Mouse (Mus musculus) hindbrain, embryonic 11.5 days (tissue): ENCODE measurements at regions not wholly inside any gene's neighbourhood (a gene's known extent, or its start where the extent isn't known, plus 50 kb on each side); places are given as distances from the start of the nearest gene placed in this dataset.
A peak's percentile ranks its signal among the peaks of the same experiment; 100 is the strongest.

Source experiments
- ATAC-seq: fragments of 200-750 bp; cut with Nextera tagmentation; 2 replicates; pipeline ENCODE4 v1.8.0; 2017; ENCODE audit warnings: mild to moderate bottlenecking, moderate TSS enrichment, moderate library complexity; ENCODE audit not compliant: low FRiP score
- DNase-seq: peaks from one replicate; pipeline ENCODE4 v3.0.0-alpha.2; 2015; ENCODE audit warnings: low spot score
- H3K27ac ChIP-seq: fragments of 300-500 bp; sonication (generic); 2 replicates; pipeline ENCODE4 v1.5.1; 2014; ENCODE audit warnings: mild to moderate bottlenecking, low read depth, low read length
- H3K27me3 ChIP-seq: fragments of 300-500 bp; sonication (generic); 2 replicates; pipeline ENCODE4 v1.6.1; 2014; ENCODE audit warnings: mild to moderate bottlenecking, low read length, moderate library complexity, mixed read lengths; ENCODE audit not compliant: control insufficient read depth, insufficient read depth
- H3K36me3 ChIP-seq: fragments of 300-500 bp; sonication (generic); 2 replicates; pipeline ENCODE4 v1.6.1; 2014; ENCODE audit warnings: mild to moderate bottlenecking, low read length, moderate library complexity, mixed read lengths; ENCODE audit not compliant: control insufficient read depth, insufficient read depth
- H3K4me1 ChIP-seq: fragments of 300-500 bp; sonication (generic); replicated peaks from 2 replicates; pipeline ENCODE4 v1.6.1; 2014; ENCODE audit warnings: low read length, mixed read lengths; ENCODE audit not compliant: control insufficient read depth, insufficient read depth
- H3K4me2 ChIP-seq: fragments of 300-500 bp; sonication (generic); replicated peaks from 2 replicates; pipeline ENCODE4 v1.6.1; 2014; ENCODE audit warnings: mild to moderate bottlenecking, low read depth, low read length
- H3K4me3 ChIP-seq: fragments of 300-500 bp; sonication (generic); 2 replicates; pipeline ENCODE4 v1.5.1; 2014; ENCODE audit warnings: low read depth, low read length
- H3K9ac ChIP-seq: fragments of 300-500 bp; sonication (generic); 2 replicates; pipeline ENCODE4 v1.6.1; 2014; ENCODE audit warnings: low read depth, low read length
- H3K9me3 ChIP-seq: fragments of 300-500 bp; sonication (generic); 2 replicates; pipeline ENCODE4 v1.6.1; 2016; ENCODE audit warnings: low read length; ENCODE audit not compliant: control insufficient read depth
- WGBS: fragments of 180-500 bp; shearing (Covaris S2); extraction: QIAGEN DNeasy Blood & Tissue Kit; methylation state at CpG from one replicate; pipeline ENCODE4 v1.1.7; 2014; 5-methylcytosine and 5-hydroxymethylcytosine counted together

DNA sequence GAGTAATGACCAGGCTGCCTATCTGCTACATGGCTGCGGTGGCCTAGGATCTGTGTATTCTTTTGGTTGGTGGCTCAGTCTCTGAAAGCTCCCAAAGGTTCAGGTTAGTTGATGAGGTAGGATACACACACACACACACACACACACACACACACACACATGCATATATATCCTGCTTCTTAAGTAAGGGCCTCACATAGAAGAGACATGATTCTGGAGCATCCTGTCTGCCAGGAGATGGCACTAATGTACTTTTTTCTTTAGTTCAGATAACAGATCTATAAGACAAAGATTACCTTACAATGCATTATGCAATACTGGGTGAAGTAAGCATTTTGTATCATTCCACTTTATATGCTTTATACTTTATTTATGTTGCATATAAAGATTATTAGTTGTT is 149.8 kb downstream of the Ankrd7 start:
- H3K36me3 ChIP-seq = no peaks in the 10 kb centered on the region
- ATAC-seq (no peak; the same call in 1 of the 2 replicates), DNase-seq (peak; percentile 1)
- no peak overlapping the region for H3K9ac ChIP-seq
- no peaks in the 10 kb centered on the region for H3K4me1 ChIP-seq
- no peak overlapping the region for H3K4me3 ChIP-seq
- no peaks in the 10 kb centered on the region for H3K9me3 ChIP-seq
- H3K27ac ChIP-seq = no peak overlapping the region
- 82% methylated on average over 1 of the region's 1 CpGs for WGBS
- no peak overlapping the region for H3K4me2 ChIP-seq
- H3K27me3 ChIP-seq = no peaks in the 10 kb centered on the region

GRCm38 (mm10) chr6:19018166-19018769 is 152.2 kb downstream of the Ankrd7 start:
- Histone ChIP-seq H3K4me3 (no peak overlapping the region), H3K4me2 (no peak overlapping the region), H3K9ac (no peak overlapping the region), H3K27ac (no peak overlapping the region), H3K27me3 (no peaks in the 10 kb centered on the region), H3K9me3 (no peaks in the 10 kb centered on the region), H3K36me3 (no peaks in the 10 kb centered on the region), H3K4me1 (no peaks in the 10 kb centered on the region)
- DNase-seq (no peak), ATAC-seq (no peak)
- 85% methylated on average over 1 of the region's 1 CpGs for WGBS

DNA sequence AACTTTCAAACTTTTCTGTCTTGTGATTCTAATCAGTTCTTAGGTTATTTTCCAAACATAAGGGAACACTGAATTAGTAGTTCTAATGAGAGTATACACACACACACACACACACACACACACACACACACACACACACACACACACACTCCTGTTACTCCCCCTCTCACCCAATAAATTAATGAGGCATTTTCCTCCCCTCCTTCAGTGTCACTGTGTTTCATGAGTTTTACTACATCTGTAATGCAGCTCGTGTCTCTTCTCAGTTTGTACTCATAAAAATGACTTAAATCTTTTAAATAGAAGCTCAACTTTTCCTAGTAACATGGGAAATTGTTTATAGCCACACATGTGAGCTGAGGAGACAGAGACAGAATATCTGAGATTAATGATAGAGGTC is 168.2 kb downstream of the Ankrd7 start:
- no peak for ATAC-seq
- no peak for DNase-seq
- Histone ChIP-seq H3K4me2 (no peak overlapping the region), H3K4me3 (no peak overlapping the region), H3K27me3 (no peaks in the 10 kb centered on the region), H3K4me1 (no peaks in the 10 kb centered on the region), H3K9me3 (no peaks in the 10 kb centered on the region), H3K36me3 (no peaks in the 10 kb centered on the region), H3K27ac (no peak overlapping the region), H3K9ac (no peak overlapping the region)
- WGBS = 73% methylated on average over 1 of the region's 1 CpGs
